Mouse (Mus musculus) bone marrow macrophage, adult 2 months (primary cell): Measurements from ENCODE around the gene Gm43191. TPM values are rescaled to one million over a fixed set of nuclear protein-coding genes. Genes with fewer than 3 reads are reported as not detected.

Experiments used
- H3K27ac ChIP-seq: 2 replicates; pipeline ENCODE4 v1.5.1; 2012; ENCODE audit warnings: low read depth, low read length; ENCODE audit not compliant: insufficient read depth
- H3K4me1 ChIP-seq: 2 replicates; pipeline ENCODE4 v1.6.1; 2012; ENCODE audit warnings: low read length; ENCODE audit not compliant: control insufficient read depth, insufficient read depth
- H3K4me3 ChIP-seq: 2 replicates; pipeline ENCODE4 v1.5.1; 2012; ENCODE audit warnings: mild to moderate bottlenecking, low read length, moderate library complexity; ENCODE audit not compliant: insufficient read depth
- CTCF ChIP-seq: IDR thresholded peaks from 2 replicates; pipeline ENCODE4 v1.5.1; 2012; ENCODE audit warnings: low read depth, mild to moderate bottlenecking, low read length, moderate library complexity
- POLR2A ChIP-seq: IDR thresholded peaks from 2 replicates; pipeline ENCODE4 v1.6.1; 2012; ENCODE audit warnings: mild to moderate bottlenecking, low read depth, low read length, borderline replicate concordance
- polyA plus RNA-seq: library from polyadenylated mRNA; stranded (reverse); fragments of >200 nt; gene quantifications from 2 replicates; pipeline ENCODE4 v1.2.4, GENCODE M21; 2012; ENCODE audit not compliant: missing spikeins, insufficient read depth, insufficient read length

Gm43191 gene
- polyA plus RNA-seq, 1 experiment, result not detected

GRCm38 (mm10) chr3:116594728-116595602 is 86.1 kb downstream of the Gm43191 start, which contains the start of gene Sass6:
Gene Sass6 (plus strand): TSS chr3:116594982.
- H3K27ac ChIP-seq, result peak within 1 kb of the TSS; percentile 71
- peaks cover 9% of the 10 kb centered on the region for H3K4me1 ChIP-seq
- TF ChIP-seq CTCF (no peak), POLR2A (no peak)
- peak within 1 kb of the TSS; percentile 78 for H3K4me3 ChIP-seq

- Histone ChIP-seq H3K4me3 (peak overlapping the region; percentile 78), H3K4me1 (peaks cover 9% of the 10 kb centered on the region)
- TF ChIP-seq POLR2A (no peak), CTCF (no peak)
Measured at GRCm38 (mm10) chr3:116594076-116594727, 86.9 kb downstream of the Gm43191 start.

More at GRCm38 (mm10) chr3:116594076-116594727, 86.9 kb downstream of the Gm43191 start:
- peak overlapping the region; percentile 71 for H3K27ac ChIP-seq

Other genes starting within 250 kb of the Gm43191 start
- gene Rtca, start 173.1 kb downstream of the Gm43191 start, polyA plus RNA-seq, result 22.8 and 26.3 TPM in 2 replicates
- gene Dbt, start 168.2 kb downstream of the Gm43191 start, polyA plus RNA-seq, result 12.2 and 13.6 TPM in 2 replicates
- gene Lrrc39, start 118.3 kb downstream of the Gm43191 start, polyA plus RNA-seq, result 0.35 TPM in 1 of 2 replicates, not detected in the other
- 19.9 and 25.8 TPM in 2 replicates for gene Sass6, start 86.3 kb downstream of the Gm43191 start, polyA plus RNA-seq
- gene Trmt13, start 66.7 kb downstream of the Gm43191 start, polyA plus RNA-seq, result 17.7 and 22.6 TPM in 2 replicates
- 53.9 and 59.8 TPM in 2 replicates for gene Mfsd14a, start 18.6 kb downstream of the Gm43191 start, polyA plus RNA-seq
- gene Slc35a3, start 31.6 kb upstream of the Gm43191 start, polyA plus RNA-seq, result 22.8 and 24.1 TPM in 2 replicates
- gene Agl, start 126.9 kb upstream of the Gm43191 start, polyA plus RNA-seq, result 21.4 and 23.0 TPM in 2 replicates
- 74.9 and 77.9 TPM in 2 replicates for gene Frrs1, start 178.2 kb upstream of the Gm43191 start, polyA plus RNA-seq